Mouse (Mus musculus) liver, adult 2 months (tissue): Measurements from ENCODE around the gene Dnah7b. TPM values are rescaled to one million over a fixed set of nuclear protein-coding genes. Genes with fewer than 3 reads are reported as not detected.
A peak's percentile ranks its signal among the peaks of the same experiment; 100 is the strongest.
"Not testable (repeated sequence)": the region's sequence is repeated elsewhere in the genome, so short reads cannot be mapped to it uniquely, and the experiment has no call there.

ENCODE experiments used
- DNase-seq: peaks from one replicate; pipeline ENCODE4 v3.0.0-alpha.2; 2011; ENCODE audit warnings: low read depth, low spot score; ENCODE audit errors: extremely low read depth
- H3K27ac ChIP-seq: fragments of 200-500 bp; replicated peaks from 2 replicates; pipeline ENCODE4 v1.5.1; 2012; ENCODE audit warnings: low read depth, mild to moderate bottlenecking, control low read depth, inconsistent platforms, low read length; ENCODE audit not compliant: insufficient read depth
- H3K27me3 ChIP-seq: fragments of 200-500 bp; 2 replicates; pipeline ENCODE4 v1.6.1; 2012; ENCODE audit warnings: mild to moderate bottlenecking, moderate library complexity, low read length, inconsistent platforms; ENCODE audit not compliant: control insufficient read depth, insufficient read depth
- H3K36me3 ChIP-seq: fragments of 200-500 bp; 2 replicates; pipeline ENCODE4 v1.6.1; 2012; ENCODE audit warnings: low read length, inconsistent platforms; ENCODE audit not compliant: control insufficient read depth, insufficient read depth
- H3K4me1 ChIP-seq: fragments of 200-500 bp; 2 replicates; pipeline ENCODE4 v1.6.1; 2011; ENCODE audit warnings: low read length; ENCODE audit not compliant: control insufficient read depth, insufficient read depth
- H3K4me3 ChIP-seq: fragments of 200-500 bp; 2 replicates; pipeline ENCODE4 v1.5.1; 2011; ENCODE audit warnings: low read depth, mild to moderate bottlenecking, control low read depth, low read length, moderate library complexity; ENCODE audit not compliant: insufficient read depth
- H3K79me2 ChIP-seq: fragments of 200-500 bp; 2 replicates; pipeline ENCODE4 v1.6.1; 2012; ENCODE audit warnings: inconsistent platforms, mild to moderate bottlenecking, low read length, moderate library complexity; ENCODE audit not compliant: control insufficient read depth, insufficient read depth
- H3K9ac ChIP-seq: fragments of 200-500 bp; 2 replicates; pipeline ENCODE4 v1.6.1; 2012; ENCODE audit warnings: low read depth, mild to moderate bottlenecking, control low read depth, inconsistent platforms, low read length
- CTCF ChIP-seq: fragments of 200-500 bp; IDR thresholded peaks from 2 replicates; pipeline ENCODE4 v1.5.1; 2011; ENCODE audit warnings: low read depth, low read length, control low read depth
- POLR2A ChIP-seq: fragments of 200-500 bp; IDR thresholded peaks from 2 replicates; pipeline ENCODE4 v1.6.1; 2011; ENCODE audit warnings: low read length, control low read depth; ENCODE audit not compliant: insufficient read depth; ENCODE audit errors: extremely low read depth
- WGBS: fragments of 180-500 bp; shearing (Covaris S2); methylation state at CpG from one replicate; pipeline ENCODE4 v1.1.7; 2018; 5-methylcytosine and 5-hydroxymethylcytosine counted together
- polyA plus RNA-seq: library from polyadenylated mRNA; depleted of rRNA; stranded (reverse); fragments of >200 nt; gene quantifications from 2 replicates; pipeline ENCODE4 v1.2.3, GENCODE M21; 2012; rRNA removed
- total RNA-seq: library from RNA; depleted of rRNA; stranded (reverse); fragments of >200 nt; gene quantifications from 2 replicates; pipeline ENCODE4 v1.2.3, GENCODE M21; 2014; rRNA removed

Dnah7b gene
- total and polyA plus RNA-seq, 2 experiments: 0.10 to 0.18 TPM

GRCm38 (mm10) chr1:46408324-46409115 lies 342.4 kb downstream of the Dnah7b start:
- 72% methylated on average over 6 of the region's 6 CpGs for WGBS
- H3K79me2 ChIP-seq: no peaks in the 10 kb centered on the region
- DNase-seq: peak; percentile 41

GRCm38 (mm10) chr1:46414798-46415197 lies 348.7 kb downstream of the Dnah7b start:
- H3K27ac ChIP-seq, H3K79me2 ChIP-seq, H3K4me3 ChIP-seq, H3K27me3 ChIP-seq, DNase-seq, H3K4me1 ChIP-seq, H3K9ac ChIP-seq, H3K36me3 ChIP-seq: not testable (repeated sequence)
- WGBS: 77% methylated on average over 7 of the region's 7 CpGs

More at GRCm38 (mm10) chr1:46408324-46409115, 342.4 kb downstream of the Dnah7b start:
- H3K4me1 ChIP-seq: no peaks in the 10 kb centered on the region
- no peak overlapping the region for H3K9ac ChIP-seq
- H3K36me3 ChIP-seq: no peaks in the 10 kb centered on the region
- H3K4me3 ChIP-seq: no peak overlapping the region
- no peak overlapping the region for H3K27ac ChIP-seq
- no peak for TF ChIP-seq POLR2A
- TF ChIP-seq CTCF: no peak
- no peaks in the 10 kb centered on the region for H3K27me3 ChIP-seq

GRCm38 (mm10) chr1:46416946-46417345 lies 350.8 kb downstream of the Dnah7b start:
- not testable (repeated sequence) for H3K79me2 ChIP-seq, H3K4me3 ChIP-seq, H3K36me3 ChIP-seq, H3K27ac ChIP-seq, H3K9ac ChIP-seq, H3K4me1 ChIP-seq, H3K27me3 ChIP-seq
- peak; percentile 36 for DNase-seq
- WGBS: 11% methylated on average over 3 of the region's 3 CpGs

- DNase-seq, H3K79me2 ChIP-seq, H3K4me3 ChIP-seq, H3K9ac ChIP-seq, H3K27ac ChIP-seq, H3K36me3 ChIP-seq, H3K27me3 ChIP-seq, H3K4me1 ChIP-seq: not testable (repeated sequence)
- WGBS: 69% methylated on average over 4 of the region's 4 CpGs
These were observed 352.9 kb downstream of the Dnah7b start for GRCm38 (mm10) chr1:46418966-46419365.

Other genes with a start within 250 kb of the Dnah7b start
- not detected in 2 replicates for gene Gm5269, start 176.0 kb upstream of the Dnah7b start, total RNA-seq
- not detected in 2 replicates for gene Gm5269, start 176.0 kb upstream of the Dnah7b start, polyA plus RNA-seq
- 124 and 166 TPM in 2 replicates for gene Slc40a1, start 139.8 kb upstream of the Dnah7b start, total RNA-seq
- gene Slc40a1, start 139.8 kb upstream of the Dnah7b start, polyA plus RNA-seq: 42.6 and 47.4 TPM in 2 replicates